Mouse (Mus musculus): Measurements from ENCODE around the gene Mylk2. TPM values are rescaled to one million over a fixed set of nuclear protein-coding genes. Genes with fewer than 3 reads are reported as not detected.

The Mylk2 gene
- polyA plus RNA-seq, 1 experiment: 1.0 TPM

DNA sequence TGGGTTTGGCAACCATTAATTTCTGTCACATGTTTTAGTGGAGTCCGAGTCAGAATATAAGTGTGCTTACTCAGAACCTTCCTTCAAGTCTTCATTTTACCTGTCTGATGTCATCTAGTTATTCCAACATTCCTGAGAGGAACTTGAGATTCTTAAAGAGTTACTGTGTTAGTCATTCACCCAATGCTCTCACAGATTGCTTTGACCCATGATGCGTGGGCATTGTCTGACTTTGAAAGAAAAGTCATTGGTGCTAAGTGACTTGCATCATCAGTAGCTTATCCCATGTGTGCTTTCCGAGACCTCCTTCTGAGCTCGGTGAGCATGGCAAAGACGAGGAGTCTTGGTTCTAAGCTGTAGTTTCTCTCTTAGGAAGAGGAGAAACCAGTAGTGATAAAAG is 22.4 kb upstream of the Mylk2 start:
- 93% methylated on average over 5 of the region's 5 CpGs for WGBS
- TF ChIP-seq POLR2A (IDR thresholded peaks at IDR 0.05; ENCODE audit: borderline replicate concordance, control insufficient read depth, low read depth, low read length): no peak
- TF ChIP-seq CTCF (IDR thresholded peaks at IDR 0.05; ENCODE audit: control insufficient read depth, insufficient read depth, low read length): no peak
- no peak overlapping the region for H3K27ac ChIP-seq (ENCODE audit: control insufficient read depth, insufficient read depth, low read depth, low read length, poor library complexity)
- H3K4me1 ChIP-seq (ENCODE audit: control insufficient read depth, insufficient read depth, low read length): no peaks in the 10 kb centered on the region
- H3K4me3 ChIP-seq (replicated peaks; ENCODE audit: control insufficient read depth, low read depth, low read length): no peak overlapping the region

DNA sequence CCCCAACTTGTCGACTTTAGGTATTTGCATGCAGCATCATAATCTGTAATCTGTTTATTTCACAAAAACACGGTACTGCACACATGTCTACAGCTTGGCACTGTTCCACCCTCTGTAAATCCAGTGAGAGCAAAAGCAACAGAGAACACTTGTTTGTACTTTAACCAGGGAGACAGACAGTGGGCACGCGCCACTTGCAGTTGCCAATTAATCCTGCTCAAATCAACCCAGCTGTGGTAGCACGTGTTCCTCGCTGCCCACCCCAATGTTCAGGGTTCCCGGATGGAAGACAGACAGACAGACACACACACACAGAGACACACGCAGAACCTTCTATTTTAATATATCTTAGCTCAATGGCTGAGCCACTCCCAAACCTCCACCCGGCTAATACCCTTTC is 15.3 kb upstream of the Mylk2 start:
- no peak overlapping the region for H3K27ac ChIP-seq (ENCODE audit: control insufficient read depth, insufficient read depth, low read depth, low read length, poor library complexity)
- 93% methylated on average over 9 of the region's 9 CpGs for WGBS
- no peak for TF ChIP-seq CTCF (IDR thresholded peaks at IDR 0.05; ENCODE audit: control insufficient read depth, insufficient read depth, low read length)
- no peak for TF ChIP-seq POLR2A (IDR thresholded peaks at IDR 0.05; ENCODE audit: borderline replicate concordance, control insufficient read depth, low read depth, low read length)
- no peaks in the 10 kb centered on the region for H3K4me1 ChIP-seq (ENCODE audit: control insufficient read depth, insufficient read depth, low read length)
- no peak overlapping the region for H3K4me3 ChIP-seq (replicated peaks; ENCODE audit: control insufficient read depth, low read depth, low read length)

DNA sequence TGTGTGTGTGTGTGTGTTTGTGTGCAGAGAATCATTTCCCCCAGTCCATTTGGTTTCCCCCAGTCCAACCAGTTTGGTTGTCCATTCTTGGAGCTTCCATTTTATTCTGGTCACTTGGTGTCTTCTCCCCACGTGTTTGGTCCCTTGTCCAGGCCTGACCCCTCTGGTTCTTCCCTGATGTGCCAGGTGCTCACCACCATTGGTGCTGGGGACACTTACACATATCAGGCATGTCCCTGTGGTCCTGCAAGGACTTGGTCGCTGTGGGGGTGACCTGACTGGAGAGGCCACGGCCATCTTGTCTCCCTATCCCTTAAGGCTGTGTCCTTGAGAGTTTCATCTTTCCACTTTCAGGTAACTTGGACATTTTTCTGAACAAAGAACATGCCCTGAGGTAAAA is 14.2 kb upstream of the Mylk2 start:
- Histone ChIP-seq H3K4me3 (replicated peaks; ENCODE audit: control insufficient read depth, low read depth, low read length) (no peak overlapping the region), H3K4me1 (ENCODE audit: control insufficient read depth, insufficient read depth, low read length) (no peaks in the 10 kb centered on the region), H3K27ac (ENCODE audit: control insufficient read depth, insufficient read depth, low read depth, low read length, poor library complexity) (no peak overlapping the region)
- WGBS: 84% methylated on average over 3 of the region's 3 CpGs
- TF ChIP-seq POLR2A (IDR thresholded peaks at IDR 0.05; ENCODE audit: borderline replicate concordance, control insufficient read depth, low read depth, low read length) (no peak), CTCF (IDR thresholded peaks at IDR 0.05; ENCODE audit: control insufficient read depth, insufficient read depth, low read length) (no peak)

DNA sequence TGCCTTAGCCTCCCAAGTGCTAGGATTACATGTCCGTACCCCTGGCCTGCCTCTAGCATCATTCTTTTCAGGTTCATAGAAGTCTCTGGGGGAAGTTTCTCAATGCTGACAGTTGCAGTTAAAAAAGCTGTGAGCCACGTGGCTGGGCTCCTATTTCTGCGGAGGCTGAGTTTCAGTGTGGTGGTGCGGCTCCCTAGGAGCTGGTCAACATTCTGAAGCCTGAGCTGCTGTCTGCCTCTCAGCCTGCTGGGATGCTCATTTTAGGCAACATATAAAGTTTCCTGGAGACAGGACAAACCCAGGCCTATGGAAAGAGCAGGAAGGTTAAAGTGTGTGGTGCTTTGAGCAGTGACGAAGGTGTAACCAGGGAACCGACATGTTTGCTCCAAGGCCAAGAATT is 12.1 kb upstream of the Mylk2 start:
- WGBS: 67% methylated on average over 6 of the region's 6 CpGs
- TF ChIP-seq CTCF (IDR thresholded peaks at IDR 0.05; ENCODE audit: control insufficient read depth, insufficient read depth, low read length) (no peak), POLR2A (IDR thresholded peaks at IDR 0.05; ENCODE audit: borderline replicate concordance, control insufficient read depth, low read depth, low read length) (no peak)
- H3K4me1 ChIP-seq (ENCODE audit: control insufficient read depth, insufficient read depth, low read length): no peaks in the 10 kb centered on the region
- no peak overlapping the region for H3K27ac ChIP-seq (ENCODE audit: control insufficient read depth, insufficient read depth, low read depth, low read length, poor library complexity)
- H3K4me3 ChIP-seq (replicated peaks; ENCODE audit: control insufficient read depth, low read depth, low read length): no peak overlapping the region

DNA sequence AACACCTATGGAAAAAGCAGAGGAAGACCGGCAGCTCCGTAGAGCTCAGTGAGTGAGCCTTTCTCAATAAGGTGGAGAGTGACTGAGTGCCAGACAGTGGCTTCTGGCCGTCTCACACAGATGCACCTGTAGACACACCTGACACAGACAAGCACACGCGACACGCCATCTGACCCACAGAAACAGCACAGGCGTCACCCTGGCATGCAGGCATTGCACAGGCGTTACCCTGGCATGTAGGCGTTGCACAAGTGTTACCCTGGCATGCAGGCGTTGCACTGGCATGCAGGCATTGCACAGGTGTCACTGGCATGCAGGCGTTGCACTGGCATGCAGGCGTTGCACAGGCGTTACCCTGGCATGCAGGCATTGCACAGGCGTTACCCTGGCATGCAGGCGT is 9.9 kb upstream of the Mylk2 start:
- Histone ChIP-seq H3K4me1 (ENCODE audit: control insufficient read depth, insufficient read depth, low read length) (no peaks in the 10 kb centered on the region), H3K4me3 (replicated peaks; ENCODE audit: control insufficient read depth, low read depth, low read length) (no peak overlapping the region), H3K27ac (ENCODE audit: control insufficient read depth, insufficient read depth, low read depth, low read length, poor library complexity) (no peak overlapping the region)
- no peak for TF ChIP-seq CTCF (IDR thresholded peaks at IDR 0.05; ENCODE audit: control insufficient read depth, insufficient read depth, low read length)
- TF ChIP-seq POLR2A (IDR thresholded peaks at IDR 0.05; ENCODE audit: borderline replicate concordance, control insufficient read depth, low read depth, low read length): no peak
- 89% methylated on average over 15 of the region's 15 CpGs for WGBS

DNA sequence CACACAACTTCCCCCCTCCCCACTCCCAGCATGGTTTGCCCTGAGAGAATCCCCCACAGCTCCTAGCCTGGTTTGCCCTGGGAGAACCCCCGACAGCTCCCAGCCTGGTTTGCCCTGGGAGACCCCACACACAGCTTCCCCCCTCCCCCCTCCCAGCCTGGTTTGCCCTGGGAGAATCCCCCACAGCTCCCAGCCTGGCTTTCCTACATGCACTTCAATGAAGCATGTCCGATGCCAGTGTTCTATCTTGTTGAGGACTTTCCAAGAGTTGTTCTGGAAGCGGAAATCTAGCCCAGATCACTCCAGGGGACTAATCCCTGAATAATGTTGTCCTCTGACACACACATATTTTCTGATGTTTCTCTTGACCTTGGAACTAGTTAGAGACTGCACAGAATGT is 8.5 kb upstream of the Mylk2 start:
- H3K4me3 ChIP-seq (replicated peaks; ENCODE audit: control insufficient read depth, low read depth, low read length): no peak overlapping the region
- no peak overlapping the region for H3K27ac ChIP-seq (ENCODE audit: control insufficient read depth, insufficient read depth, low read depth, low read length, poor library complexity)
- H3K4me1 ChIP-seq (ENCODE audit: control insufficient read depth, insufficient read depth, low read length): no peaks in the 10 kb centered on the region
- 81% methylated on average over 3 of the region's 3 CpGs for WGBS
- TF ChIP-seq POLR2A (IDR thresholded peaks at IDR 0.05; ENCODE audit: borderline replicate concordance, control insufficient read depth, low read depth, low read length) (no peak), CTCF (IDR thresholded peaks at IDR 0.05; ENCODE audit: control insufficient read depth, insufficient read depth, low read length) (no peak)

DNA sequence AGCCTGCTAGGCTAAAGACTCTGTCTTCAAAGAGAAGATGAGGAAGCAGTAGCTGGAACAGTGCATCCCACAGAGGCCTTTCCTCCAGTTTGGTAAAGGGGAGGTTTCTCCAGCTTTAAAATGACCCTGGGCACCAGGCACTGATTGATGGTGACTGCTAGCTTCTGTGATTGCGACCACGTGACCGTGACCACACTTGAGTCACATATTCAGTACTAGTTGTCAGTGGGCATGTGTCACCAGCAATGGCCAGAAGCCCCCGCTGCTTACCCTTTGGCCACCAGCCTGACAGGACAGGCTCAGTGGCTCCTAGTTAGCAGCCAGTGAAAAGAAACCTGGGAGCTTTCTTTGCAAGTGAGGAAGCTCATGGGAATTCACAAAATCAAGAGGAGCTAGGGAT is 7.6 kb upstream of the Mylk2 start:
- 59% methylated on average over 4 of the region's 4 CpGs for WGBS

DNA sequence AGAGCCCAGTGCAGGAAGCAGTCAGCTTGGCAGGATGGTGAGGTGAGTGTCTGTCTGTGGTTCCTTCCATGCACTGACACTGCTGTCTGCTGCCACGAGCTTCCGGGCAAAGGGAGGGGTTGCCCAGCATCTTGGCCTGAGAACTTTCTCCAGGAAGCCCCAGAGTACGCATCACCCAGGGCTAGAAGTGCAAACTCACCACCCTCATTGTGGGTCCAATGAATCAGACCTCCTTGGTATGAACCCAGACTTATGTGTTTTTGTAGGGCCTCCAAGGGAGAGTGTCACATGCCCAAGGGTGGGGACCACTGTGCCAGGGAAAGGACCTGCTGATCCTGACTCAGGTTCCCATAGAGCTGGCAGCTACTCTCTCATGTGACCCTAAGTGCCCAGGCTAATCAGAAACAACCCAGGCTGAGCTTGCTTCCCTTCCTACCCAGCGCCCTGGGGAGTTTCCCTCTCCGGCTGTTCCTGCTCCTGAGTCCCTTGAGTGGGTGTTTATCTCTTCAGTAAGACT is 7.0 kb upstream of the Mylk2 start:
- Histone ChIP-seq H3K4me3 (replicated peaks; ENCODE audit: control insufficient read depth, low read depth, low read length) (no peak overlapping the region), H3K27ac (ENCODE audit: control insufficient read depth, insufficient read depth, low read depth, low read length, poor library complexity) (no peak overlapping the region), H3K4me1 (ENCODE audit: control insufficient read depth, insufficient read depth, low read length) (no peaks in the 10 kb centered on the region)
- TF ChIP-seq POLR2A (IDR thresholded peaks at IDR 0.05; ENCODE audit: borderline replicate concordance, control insufficient read depth, low read depth, low read length) (no peak), CTCF (IDR thresholded peaks at IDR 0.05; ENCODE audit: control insufficient read depth, insufficient read depth, low read length) (no peak)
- 15% methylated on average over 5 of the region's 5 CpGs for WGBS

More for the DNA sequence above, 7.6 kb upstream of the Mylk2 start:
- no peak overlapping the region for H3K4me3 ChIP-seq (replicated peaks; ENCODE audit: control insufficient read depth, low read depth, low read length)
- no peak overlapping the region for H3K27ac ChIP-seq (ENCODE audit: control insufficient read depth, insufficient read depth, low read depth, low read length, poor library complexity)
- H3K4me1 ChIP-seq (ENCODE audit: control insufficient read depth, insufficient read depth, low read length): no peaks in the 10 kb centered on the region
- TF ChIP-seq POLR2A (IDR thresholded peaks at IDR 0.05; ENCODE audit: borderline replicate concordance, control insufficient read depth, low read depth, low read length) (no peak), CTCF (IDR thresholded peaks at IDR 0.05; ENCODE audit: control insufficient read depth, insufficient read depth, low read length) (no peak)
